Comparison of ENCODE assay signal across 8 mouse cellular contexts in the genomic region with DNA sequence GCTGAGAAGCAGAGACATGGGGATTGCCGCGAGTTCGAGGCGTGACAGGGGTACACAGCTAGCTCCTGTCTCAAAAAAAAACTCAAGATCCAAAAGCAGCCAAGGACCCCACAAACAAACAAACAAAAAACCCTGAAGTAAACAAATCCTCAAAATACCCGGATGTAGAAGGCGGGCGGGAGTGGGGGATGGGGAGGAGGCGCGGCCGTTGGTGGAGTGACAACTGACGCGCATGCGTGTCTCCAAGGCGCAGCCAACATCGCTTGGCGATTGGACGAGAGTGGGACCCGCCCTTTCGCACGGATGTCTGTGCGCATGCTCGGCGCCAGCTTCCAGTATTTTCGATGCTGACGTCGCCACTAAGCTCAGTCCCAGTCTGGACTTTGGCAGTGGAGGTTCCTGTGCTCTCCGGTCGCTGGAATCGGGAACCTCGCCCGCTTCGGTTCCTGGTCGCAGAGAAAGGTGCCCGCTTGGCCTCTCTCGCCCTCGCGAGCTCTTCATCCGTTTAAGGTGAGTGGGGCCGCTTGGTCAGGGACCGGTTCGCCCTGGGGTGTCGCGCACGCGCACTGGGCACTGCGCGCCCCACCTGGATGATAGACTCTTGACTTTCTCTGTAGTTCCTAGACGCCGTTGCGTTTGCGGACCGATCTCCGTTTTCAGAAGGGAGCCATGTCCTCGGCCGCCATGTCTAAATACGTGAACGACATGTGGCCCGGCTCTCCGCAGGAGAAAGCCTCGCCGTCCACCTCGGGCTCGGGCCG. TPM values are rescaled to one million over a fixed set of nuclear protein-coding genes. Genes with fewer than 3 reads are reported as not detected.
DNase-seq lines count a peak whose midpoint lies in the region; ATAC-seq lines count a peak whose summit lies in the region.

A gene (plus strand): TSS at position 335 of the 761 bp plus-strand sequence.

- under 1% methylated on average over 64 of the region's 64 CpGs for WGBS in hindbrain, embryonic 13.5 days

- H3K36me3 ChIP-seq in hindbrain, embryonic 13.5 days: peaks cover 30% of the 10 kb centered on the region

- H3K9ac ChIP-seq in hindbrain, embryonic 13.5 days: peak within 1 kb of the TSS; percentile 99

- H3K4me3 ChIP-seq in hindbrain, embryonic 13.5 days: peak within 1 kb of the TSS; percentile 100

- ATAC-seq in hindbrain, embryonic 13.5 days (ENCODE audit: low FRiP score): peak; percentile 93

- peak; percentile 99 for DNase-seq in NIH3T3 (ENCODE audit: low read depth)
- peak; percentile 99 for DNase-seq in cerebellum, postnatal 10 days
- DNase-seq in frontal cortex, postnatal 14 days (ENCODE audit: low spot score in 2 of 2): peak; percentile 97 to 98
- peak; percentile 90 to 91 for DNase-seq in layer of hippocampus, postnatal 25 days (ENCODE audit: extremely low spot score in 1 of 2, low spot score in 1 of 2)
- DNase-seq in lung, postnatal 25 days (ENCODE audit: low spot score): peak; percentile 98
- DNase-seq in retina, embryonic 14.5 days (ENCODE audit: low spot score): peak; percentile 100
- peak; percentile 98 for DNase-seq in thymus, postnatal 4 days

- H3K27me3 ChIP-seq in hindbrain, embryonic 13.5 days: no peaks in the 10 kb centered on the region

- peak within 1 kb of the TSS; percentile 94 for H3K27ac ChIP-seq in hindbrain, embryonic 13.5 days

- no peaks in the 10 kb centered on the region for H3K9me3 ChIP-seq in hindbrain, embryonic 13.5 days

- peaks cover 31% of the 10 kb centered on the region for H3K4me1 ChIP-seq in hindbrain, embryonic 13.5 days (replicated peaks)

- H3K4me2 ChIP-seq in hindbrain, embryonic 13.5 days: peak within 1 kb of the TSS; percentile 96

RNA-seq across cellular contexts. Expression of the gene that starts here (rescaled TPM):
- polyA plus RNA-seq in hindbrain, embryonic 13.5 days (2015; fragmentation: Nextera tagmentation; extraction: Ambion mirVana): 538 and 556 TPM in 2 replicates
- 100 to 1,000 TPM; 264 to 283 TPM for total RNA-seq in layer of hippocampus, postnatal 25 days (2021)

Comparison
In these comparisons a context has a peak if more than half of its experiments do, and no peak if none do; other contexts are left out.
1. Peak in every context shown above with its lines: DNase-seq, ATAC-seq, H3K4me3 ChIP-seq and H3K27ac ChIP-seq.